Mouse (Mus musculus) adrenal gland, postnatal 4 days (tissue): ENCODE data around the gene Gpatch4. TPM values are rescaled to one million over a fixed set of nuclear protein-coding genes. Genes with fewer than 3 reads are reported as not detected.

Experiments used
- DNase-seq, 2 experiments: peaks; one replicate each; pipeline ENCODE4 v3.0.0; 2021 to 2022; ENCODE audit warnings: low spot score in 2 of 2, mixed read lengths in 2 of 2
- total RNA-seq, 2 experiments: library from RNA; stranded (reverse); gene quantifications; 2 replicates each; pipeline ENCODE4 v1.2.3; 2021

The Gpatch4 gene
- total RNA-seq, 2 experiments from 2014 or later: 15.4 to 16.1 TPM

DNA sequence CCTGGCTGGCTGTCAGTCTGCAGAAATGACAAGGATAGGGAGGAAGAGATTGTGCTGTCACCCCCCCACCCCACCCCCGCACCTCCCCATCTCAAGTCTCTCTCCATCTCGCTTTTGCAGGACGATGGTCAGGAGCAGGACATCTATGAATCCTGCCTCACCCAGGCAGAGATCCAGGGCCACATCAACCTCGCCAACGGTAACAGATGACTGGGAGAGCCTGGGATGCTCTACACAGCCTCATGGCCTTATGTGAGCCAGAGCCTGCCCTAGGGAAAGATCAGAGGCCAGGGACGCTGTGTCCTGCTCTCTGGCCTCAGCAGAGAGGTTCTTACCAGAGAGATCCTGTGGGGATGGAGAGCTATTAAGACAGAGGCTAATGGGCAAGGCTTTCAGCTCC, 47.7 kb downstream of the Gpatch4 start:
- no peak for DNase-seq

- no peak for DNase-seq
Observed at GRCm38 (mm10) chr3:88094126-88094525, 51.2 kb downstream of the Gpatch4 start.

- no peak for DNase-seq
Observed at GRCm38 (mm10) chr3:88097666-88098065, 54.8 kb downstream of the Gpatch4 start.

DNA sequence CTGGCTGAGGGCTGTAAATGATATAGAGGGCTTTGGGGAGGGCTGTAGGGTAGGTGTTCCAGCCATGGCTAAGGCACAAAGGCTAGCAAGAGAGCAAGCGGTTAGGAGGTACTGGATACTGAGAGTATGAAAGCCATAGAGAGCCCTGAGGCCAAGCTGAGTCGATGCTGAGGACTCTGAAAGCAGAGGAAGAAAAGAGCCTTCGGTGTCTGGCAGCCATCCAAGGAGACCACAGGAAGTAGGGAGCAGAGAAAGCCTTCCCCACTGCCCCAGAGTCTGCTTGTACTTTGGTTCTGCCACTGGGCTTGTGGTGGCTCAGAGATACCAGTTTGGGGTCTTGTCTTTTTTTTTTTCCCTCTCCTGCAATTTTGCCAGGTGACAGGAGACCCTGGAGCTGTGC, 57.3 kb downstream of the Gpatch4 start:
- DNase-seq: no peak

GRCm38 (mm10) chr3:88101736-88102135, 58.8 kb downstream of the Gpatch4 start:
- no peak for DNase-seq

GRCm38 (mm10) chr3:88102196-88102595, 59.3 kb downstream of the Gpatch4 start:
- no peak for DNase-seq

GRCm38 (mm10) chr3:88102611-88103010, 59.7 kb downstream of the Gpatch4 start:
- DNase-seq: no peak

Other genes with a start within 250 kb of the Gpatch4 start
- gene Ntrk1, start 247.9 kb upstream of the Gpatch4 start, total RNA-seq: 10 to 100 TPM; 14.6 to 26.4 TPM
- gene Insrr, start 246.2 kb upstream of the Gpatch4 start, total RNA-seq: 1 to 10 TPM; 2.1 to 5.8 TPM
- gene Pear1, start 218.8 kb upstream of the Gpatch4 start, total RNA-seq: 10 to 100 TPM; 40.3 to 42.5 TPM
- gene Sh2d2a, start 196.4 kb upstream of the Gpatch4 start, total RNA-seq: under 1 TPM; 0.25 to 0.51 TPM
- gene Prcc, start 157.5 kb upstream of the Gpatch4 start, total RNA-seq: 10 to 100 TPM; 67.0 to 74.2 TPM
- gene Hdgf, start 136.8 kb upstream of the Gpatch4 start, total RNA-seq: 100 to 1,000 TPM; 205 to 213 TPM
- 100 to 1,000 TPM; 135 to 138 TPM for gene Mrpl24, start 123.6 kb upstream of the Gpatch4 start, total RNA-seq
- 10 to 100 TPM; 31.0 to 33.5 TPM for gene Isg20l2, start 112.8 kb upstream of the Gpatch4 start, total RNA-seq
- gene Rrnad1, start 112.4 kb upstream of the Gpatch4 start, total RNA-seq: 10 to 100 TPM; 21.9 to 24.9 TPM
- gene Crabp2, start 94.4 kb upstream of the Gpatch4 start, total RNA-seq: 1 to 10 TPM; 1.7 to 2.0 TPM
- 10 to 100 TPM; 16.2 to 24.3 TPM for gene Nes, start 72.0 kb upstream of the Gpatch4 start, total RNA-seq
- gene Bcan, start 42.9 kb upstream of the Gpatch4 start, total RNA-seq: 10 to 100 TPM; 29.2 to 30.6 TPM
- not detected for gene Hapln2, start 15.5 kb upstream of the Gpatch4 start, total RNA-seq
- 100 to 1,000 TPM; 124 to 126 TPM for gene Naxe, start 15.4 kb downstream of the Gpatch4 start, total RNA-seq
- gene Ttc24, start 35.2 kb downstream of the Gpatch4 start, total RNA-seq: not detected
- 10 to 100 TPM; 17.2 to 18.8 TPM for gene Iqgap3, start 38.9 kb downstream of the Gpatch4 start, total RNA-seq
- gene Mef2d, start 99.3 kb downstream of the Gpatch4 start, total RNA-seq: 10 to 100 TPM; 90.0 to 92.1 TPM
- gene Rhbg, start 211.6 kb downstream of the Gpatch4 start, total RNA-seq: 1 to 10 TPM; 2.2 to 3.8 TPM
- gene Gm38392, start 244.1 kb downstream of the Gpatch4 start, total RNA-seq: 1 to 10 TPM in 1 of 2 experiments, under 1 TPM in 1; 0.65 to 1.4 TPM